Mouse (Mus musculus) myocyte (in vitro differentiated cells): ENCODE results near the gene Saysd1.

ENCODE experiments used
- CEBPB ChIP-seq: IDR thresholded peaks from 2 replicates; pipeline ENCODE4 v1.6.1; 2011; ENCODE audit warnings: mild to moderate bottlenecking, moderate library complexity; ENCODE audit not compliant: poor library complexity, insufficient read depth, severe bottlenecking
- E2F4 ChIP-seq: IDR thresholded peaks from one replicate; pipeline ENCODE4 v1.6.1; 2011; ENCODE audit warnings: mild to moderate bottlenecking, control low read depth, moderate library complexity; ENCODE audit not compliant: insufficient read depth
- MAX ChIP-seq: IDR thresholded peaks from one replicate; pipeline ENCODE4 v1.6.1; 2011; ENCODE audit warnings: low read depth, mild to moderate bottlenecking, control low read depth
- MYOD1 ChIP-seq, 3 experiments: IDR thresholded peaks; one replicate each; pipeline ENCODE4 v1.6.1; 2011; ENCODE audit warnings: control low read depth in 2 of 3, low read depth in 2 of 3, mild to moderate bottlenecking in 2 of 3, moderate library complexity in 1 of 3; ENCODE audit not compliant: insufficient read length in 2 of 3, control insufficient read depth in 1 of 3
- MYOG ChIP-seq, 3 experiments: IDR thresholded peaks; one replicate each; pipeline ENCODE4 v1.6.1; 2011; ENCODE audit warnings: control low read depth in 2 of 3, low read depth in 2 of 3, mild to moderate bottlenecking in 2 of 3; ENCODE audit not compliant: insufficient read length in 2 of 3, control insufficient read depth in 1 of 3, insufficient read depth in 1 of 3
- POLR2A ChIP-seq: IDR thresholded peaks from one replicate; pipeline ENCODE4 v1.6.1; 2011; ENCODE audit warnings: low read depth, mild to moderate bottlenecking, control low read depth, moderate library complexity; ENCODE audit not compliant: insufficient read length
- POLR2AphosphoS2 ChIP-seq: IDR thresholded peaks from one replicate; pipeline ENCODE4 v1.6.1; 2011; ENCODE audit warnings: low read depth, control low read depth; ENCODE audit not compliant: insufficient read length
- REST ChIP-seq: IDR thresholded peaks from one replicate; pipeline ENCODE4 v1.6.1; 2011; ENCODE audit warnings: mild to moderate bottlenecking, control low read depth, moderate library complexity; ENCODE audit not compliant: insufficient read depth, insufficient read length
- SRF ChIP-seq: IDR thresholded peaks from one replicate; pipeline ENCODE4 v1.6.1; 2011; ENCODE audit warnings: low read depth; ENCODE audit not compliant: control insufficient read depth, insufficient read length
- TCF12 ChIP-seq: IDR thresholded peaks from one replicate; pipeline ENCODE4 v1.6.1; 2011; ENCODE audit warnings: mild to moderate bottlenecking, control low read depth; ENCODE audit not compliant: poor library complexity, insufficient read depth, severe bottlenecking
- USF1 ChIP-seq: IDR thresholded peaks from one replicate; pipeline ENCODE4 v1.6.1; 2011; ENCODE audit warnings: low read depth, mild to moderate bottlenecking, control low read depth, moderate library complexity

GRCm38 (mm10) chr14:20077181-20077580, 61.2 kb downstream of the Saysd1 start:
- TF ChIP-seq POLR2A, result no peak
- TF ChIP-seq SRF, result no peak
- TF ChIP-seq USF1, result no peak
- peak in 1 of 3 experiments; percentile 35 for TF ChIP-seq MYOG (IDR thresholded peaks at IDR 0.05; ENCODE audit: control insufficient read depth in 1 of 3, insufficient read depth in 1 of 3, insufficient read length in 2 of 3, low read depth in 2 of 3)
- TF ChIP-seq MAX, result no peak
- TF ChIP-seq POLR2AphosphoS2, result no peak
- no peak for TF ChIP-seq E2F4
- no peak for TF ChIP-seq TCF12
- no peak for TF ChIP-seq REST
- no peak for TF ChIP-seq MYOD1 (IDR thresholded peaks at IDR 0.05; ENCODE audit: control insufficient read depth in 1 of 3, insufficient read length in 2 of 3, low read depth in 2 of 3)
- TF ChIP-seq CEBPB, result no peak
